Mouse (Mus musculus) intestine, embryonic 14.5 days (tissue): ENCODE measurements around the gene Fxyd4. TPM values are rescaled to one million over a fixed set of nuclear protein-coding genes. Genes with fewer than 3 reads are reported as not detected.

Experiments
- ATAC-seq: fragments of 200-750 bp; cut with Nextera tagmentation; replicated peaks from 2 replicates; pipeline ENCODE4 v1.8.0; 2017; ENCODE audit warnings: low read depth, moderate number of reproducible peaks, moderate TSS enrichment, moderate library complexity; ENCODE audit not compliant: low FRiP score, low TSS enrichment
- DNase-seq: peaks from one replicate; pipeline ENCODE4 v3.0.0-alpha.2; 2018; ENCODE audit warnings: low spot score
- H3K27ac ChIP-seq: fragments of 300-500 bp; sonication (generic); 2 replicates; pipeline ENCODE4 v1.5.1; 2014; ENCODE audit warnings: low read depth, mild to moderate bottlenecking, control low read depth
- H3K27me3 ChIP-seq: fragments of 300-500 bp; sonication (generic); replicated peaks from 2 replicates; pipeline ENCODE4 v1.6.1; 2014; ENCODE audit warnings: low read length, control low read depth; ENCODE audit not compliant: control insufficient read depth, insufficient read depth
- H3K36me3 ChIP-seq: fragments of 300-500 bp; sonication (generic); 2 replicates; pipeline ENCODE4 v1.6.1; 2014; ENCODE audit warnings: low read length, control low read depth; ENCODE audit not compliant: control insufficient read depth, insufficient read depth
- H3K4me1 ChIP-seq: fragments of 300-500 bp; sonication (generic); replicated peaks from 2 replicates; pipeline ENCODE4 v1.6.1; 2014; ENCODE audit warnings: low read length, control low read depth, mixed read lengths; ENCODE audit not compliant: control insufficient read depth, insufficient read depth
- H3K4me2 ChIP-seq: fragments of 300-500 bp; sonication (generic); 2 replicates; pipeline ENCODE4 v1.6.1; 2014; ENCODE audit warnings: low read length
- H3K4me3 ChIP-seq: fragments of 300-500 bp; sonication (generic); 2 replicates; pipeline ENCODE4 v1.5.1; 2014; ENCODE audit warnings: low read depth, low read length, control low read depth, mixed read lengths
- H3K9ac ChIP-seq: fragments of 300-500 bp; sonication (generic); 2 replicates; pipeline ENCODE4 v1.6.1; 2014; ENCODE audit warnings: mild to moderate bottlenecking, low read length
- H3K9me3 ChIP-seq: fragments of 300-500 bp; sonication (generic); 2 replicates; pipeline ENCODE4 v1.6.1; 2016; ENCODE audit warnings: low read length, control low read depth; ENCODE audit not compliant: control insufficient read depth
- WGBS: fragments of 180-500 bp; shearing (Covaris S2); extraction: QIAGEN DNeasy Blood & Tissue Kit; methylation state at CpG from one replicate; pipeline ENCODE4 v1.1.7; 2014; 5-methylcytosine and 5-hydroxymethylcytosine counted together
- polyA plus RNA-seq: library from polyadenylated mRNA; unstranded; fragments of >200 nt; fragmentation: Nextera tagmentation; extraction: Ambion mirVana; gene quantifications from 2 replicates; pipeline ENCODE4 v1.2.1, GENCODE M21; 2014

The Fxyd4 gene
- polyA plus RNA-seq, 1 experiment from 2014 or later = 1.7 TPM

DNA sequence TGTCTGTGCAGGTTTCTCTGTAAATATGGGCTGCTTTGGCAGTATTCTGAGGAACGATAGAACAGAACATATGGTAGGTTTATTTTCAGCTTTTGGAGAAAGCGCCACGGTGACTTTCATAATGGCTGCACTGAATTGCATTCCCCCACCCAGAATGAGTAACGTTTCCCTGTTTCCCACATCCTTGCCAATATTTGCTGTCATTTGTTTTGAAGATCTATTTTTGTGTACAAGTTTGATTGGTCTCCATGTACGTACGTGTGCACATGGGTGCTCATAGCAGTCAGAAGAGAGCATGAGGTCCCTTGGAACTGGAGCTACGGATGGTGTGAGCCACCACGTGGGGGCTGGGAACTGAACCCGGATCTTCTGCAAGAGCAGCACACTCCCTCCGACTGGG is 1.5 kb upstream of the Fxyd4 start:
- Histone ChIP-seq H3K4me2 (no peak overlapping the region), H3K27me3 (no peaks in the 10 kb centered on the region), H3K4me3 (no peak overlapping the region), H3K9ac (no peak overlapping the region), H3K36me3 (no peaks in the 10 kb centered on the region), H3K9me3 (no peaks in the 10 kb centered on the region), H3K4me1 (no peaks in the 10 kb centered on the region), H3K27ac (no peak overlapping the region)
- no peak for ATAC-seq
- no peak for DNase-seq
- WGBS = 88% methylated on average over 10 of the region's 10 CpGs

DNA sequence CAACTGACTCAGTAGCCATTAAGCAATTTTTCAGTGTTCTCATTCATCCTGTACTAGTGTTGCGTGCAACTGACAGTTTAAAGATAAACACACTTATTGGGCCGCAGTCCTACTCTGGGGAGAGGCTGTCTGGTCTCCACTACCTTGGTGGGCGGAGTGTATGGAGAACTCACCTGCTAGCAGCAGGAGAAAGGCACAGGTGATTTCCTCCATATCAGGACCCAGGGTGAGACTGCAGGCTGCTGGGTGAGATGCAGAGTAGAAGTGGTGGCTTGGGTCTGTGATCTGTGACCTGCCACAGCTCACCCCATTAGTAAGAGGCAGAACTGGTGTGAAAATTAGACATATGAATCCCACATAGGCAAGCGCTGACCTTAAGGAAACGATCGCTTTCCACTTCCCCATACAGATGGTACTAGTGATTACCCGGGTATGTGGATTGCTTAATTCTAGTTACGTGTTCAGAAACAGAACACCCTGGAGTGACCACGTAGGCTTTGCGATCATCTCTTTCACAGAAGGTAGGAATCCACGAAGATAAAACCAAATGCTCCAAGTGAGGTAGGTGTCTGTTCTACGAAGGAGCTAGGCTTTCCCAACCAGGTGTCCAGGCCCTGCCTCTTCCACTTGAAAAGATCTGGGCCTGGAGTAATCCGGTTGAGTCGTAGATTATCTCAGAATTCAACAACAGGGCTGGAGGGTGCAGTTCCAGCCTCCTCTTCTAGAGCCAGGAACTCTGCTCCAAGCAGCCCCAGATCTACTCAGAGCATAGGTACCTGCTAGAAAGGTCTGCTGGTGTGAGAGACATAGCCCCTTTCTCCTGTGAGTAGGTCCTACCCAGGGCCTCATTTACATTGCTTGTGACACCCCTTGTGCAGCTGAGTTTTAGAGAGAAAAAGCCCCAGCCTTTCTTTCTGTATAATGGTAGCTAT is 1.5 kb downstream of the Fxyd4 start:
- DNase-seq (no peak), ATAC-seq (no peak)
- H3K9me3 ChIP-seq = no peaks in the 10 kb centered on the region
- H3K4me1 ChIP-seq = no peaks in the 10 kb centered on the region
- no peak overlapping the region for H3K9ac ChIP-seq
- H3K4me2 ChIP-seq = no peak overlapping the region
- no peaks in the 10 kb centered on the region for H3K27me3 ChIP-seq
- H3K36me3 ChIP-seq = no peaks in the 10 kb centered on the region
- WGBS = 84% methylated on average over 14 of the region's 14 CpGs
- H3K4me3 ChIP-seq = no peak overlapping the region
- no peak overlapping the region for H3K27ac ChIP-seq

DNA sequence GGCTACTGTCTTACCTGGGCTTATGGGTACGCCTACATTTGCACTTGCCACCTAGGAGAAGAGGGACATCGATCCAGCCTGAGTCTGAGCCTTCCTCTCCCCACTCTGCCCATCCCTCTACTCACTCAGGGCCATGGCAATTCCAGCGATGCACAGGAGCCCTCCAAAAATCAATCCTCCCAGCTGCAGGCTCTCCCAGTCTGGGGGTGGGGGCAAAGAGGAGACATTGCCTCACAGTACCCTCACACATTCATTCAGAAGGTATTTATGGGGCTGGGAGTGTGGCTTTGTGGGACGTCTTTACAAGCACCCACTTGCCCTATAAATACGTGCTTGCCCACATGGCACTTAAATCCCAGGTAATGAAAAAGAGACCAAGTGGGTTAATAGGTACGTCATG is 3.2 kb downstream of the Fxyd4 start:
- Histone ChIP-seq H3K27ac (no peak overlapping the region), H3K9me3 (no peaks in the 10 kb centered on the region), H3K9ac (no peak overlapping the region), H3K4me2 (no peak overlapping the region), H3K36me3 (peaks cover 8% of the 10 kb centered on the region; the same call in 1 of the 2 replicates), H3K27me3 (no peaks in the 10 kb centered on the region), H3K4me3 (no peak overlapping the region), H3K4me1 (no peaks in the 10 kb centered on the region)
- 87% methylated on average over 6 of the region's 6 CpGs for WGBS
- no peak for DNase-seq
- no peak for ATAC-seq

DNA sequence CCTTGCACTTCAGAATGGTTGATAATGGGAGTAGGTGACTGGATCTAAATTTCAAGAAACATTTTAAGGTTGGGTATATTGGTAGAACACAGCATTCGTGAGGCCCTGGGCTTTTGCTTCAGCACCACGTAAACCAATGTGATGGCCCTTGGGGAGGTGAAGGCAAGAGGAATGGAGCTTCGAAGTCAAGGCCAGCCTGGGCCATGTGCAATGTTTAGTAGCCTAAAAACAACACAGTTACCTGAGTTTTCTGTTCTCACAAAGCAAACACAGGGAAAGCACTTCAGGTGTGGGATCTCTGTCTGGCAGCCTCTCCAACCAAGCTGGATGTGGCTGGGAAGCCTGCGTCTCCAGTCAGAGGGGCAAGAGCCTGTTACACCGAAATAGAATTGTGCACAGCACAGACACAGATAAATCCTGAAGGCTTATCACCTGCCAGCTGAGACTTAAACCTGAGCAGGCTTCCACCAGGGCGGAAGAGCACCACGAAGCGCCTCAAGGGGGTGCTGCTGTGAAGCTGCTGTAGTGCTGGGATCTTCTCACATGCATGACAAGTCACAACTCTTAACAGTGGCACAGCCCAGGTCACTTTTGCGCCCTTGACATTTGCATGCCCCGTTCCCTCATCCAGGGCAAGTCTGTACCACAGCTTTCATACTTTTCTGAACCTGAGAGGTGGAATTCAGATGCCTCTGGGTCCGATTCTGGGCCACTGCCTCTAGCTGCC is 5.0 kb downstream of the Fxyd4 start:
- no peak for ATAC-seq

DNA sequence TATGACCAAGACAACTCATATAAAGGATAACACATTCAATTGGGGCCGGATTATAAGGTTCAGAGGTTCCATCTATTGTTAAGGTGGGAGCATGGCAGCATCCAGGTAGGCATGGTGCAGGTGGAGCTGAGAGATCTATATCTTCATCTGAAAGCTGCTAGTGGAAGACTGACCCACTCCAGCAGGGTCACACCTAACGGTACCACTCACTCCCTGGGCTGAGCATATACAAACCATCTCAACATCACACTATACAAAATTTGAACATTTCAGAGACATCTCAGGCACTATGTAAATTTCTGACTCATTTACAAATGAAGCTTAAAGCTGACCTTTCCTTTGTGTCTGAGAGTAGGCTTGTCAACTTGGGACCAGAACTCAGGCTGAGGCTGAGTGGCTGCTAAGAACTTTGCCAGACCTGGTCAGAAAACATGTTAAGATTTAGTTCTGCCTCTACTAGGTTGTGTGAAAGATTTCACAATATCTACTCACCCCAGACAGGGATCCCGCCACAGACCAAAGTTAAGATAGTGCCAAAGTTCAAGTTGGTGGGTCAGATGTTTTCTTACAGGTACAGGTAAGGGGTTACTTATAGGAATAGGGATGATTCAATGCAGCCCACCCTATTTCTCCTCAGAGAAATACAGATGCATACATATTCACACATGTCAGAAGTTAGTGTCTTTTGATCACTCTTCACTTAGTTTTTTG is 7.4 kb downstream of the Fxyd4 start:
- no peak overlapping the region for H3K9ac ChIP-seq
- no peak overlapping the region for H3K27ac ChIP-seq
- 94% methylated on average over 3 of the region's 3 CpGs for WGBS
- H3K4me1 ChIP-seq = no peaks in the 10 kb centered on the region
- DNase-seq (no peak), ATAC-seq (0 out of 2 replicates have a peak, but pooled peaks have one; percentile 42)
- no peak overlapping the region for H3K4me2 ChIP-seq
- H3K27me3 ChIP-seq = no peaks in the 10 kb centered on the region
- no peak overlapping the region for H3K4me3 ChIP-seq
- H3K9me3 ChIP-seq = no peaks in the 10 kb centered on the region
- H3K36me3 ChIP-seq = peaks cover 44% of the 10 kb centered on the region

More for the DNA sequence above, 5.0 kb downstream of the Fxyd4 start:
- H3K36me3 ChIP-seq = peaks cover 25% of the 10 kb centered on the region
- no peak overlapping the region for H3K9ac ChIP-seq
- no peaks in the 10 kb centered on the region for H3K4me1 ChIP-seq
- no peaks in the 10 kb centered on the region for H3K27me3 ChIP-seq
- no peak overlapping the region for H3K4me2 ChIP-seq
- 49% methylated on average over 11 of the region's 11 CpGs for WGBS
- no peak for DNase-seq
- H3K27ac ChIP-seq = no peak overlapping the region
- no peak overlapping the region for H3K4me3 ChIP-seq
- H3K9me3 ChIP-seq = no peaks in the 10 kb centered on the region

DNA sequence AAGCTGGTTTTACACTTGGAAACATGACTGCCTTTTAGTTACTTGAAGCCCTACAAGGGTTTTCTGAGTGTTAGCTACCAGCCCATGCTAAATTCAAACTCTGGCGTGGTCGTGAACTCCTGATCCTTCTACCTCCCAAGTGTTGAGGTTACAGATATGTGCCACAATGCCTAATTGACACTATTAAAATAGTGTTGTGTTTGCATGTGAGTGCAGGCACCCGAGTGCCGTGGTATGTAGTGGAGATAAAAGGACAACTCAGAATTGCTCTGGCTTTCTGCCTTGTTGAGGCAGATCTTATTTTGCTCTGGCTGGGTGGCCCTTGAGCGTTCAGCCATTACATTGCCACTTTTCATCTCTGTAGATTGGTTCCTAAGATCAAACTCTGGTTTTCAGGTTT is 8.7 kb downstream of the Fxyd4 start:
- Histone ChIP-seq H3K4me3 (no peak overlapping the region), H3K4me1 (no peaks in the 10 kb centered on the region), H3K27ac (no peak overlapping the region), H3K4me2 (no peak overlapping the region), H3K36me3 (peaks cover 44% of the 10 kb centered on the region), H3K9ac (no peak overlapping the region), H3K27me3 (no peaks in the 10 kb centered on the region), H3K9me3 (no peaks in the 10 kb centered on the region)
- ATAC-seq (no peak), DNase-seq (no peak)
- 86% methylated on average over 5 of the region's 5 CpGs for WGBS

DNA sequence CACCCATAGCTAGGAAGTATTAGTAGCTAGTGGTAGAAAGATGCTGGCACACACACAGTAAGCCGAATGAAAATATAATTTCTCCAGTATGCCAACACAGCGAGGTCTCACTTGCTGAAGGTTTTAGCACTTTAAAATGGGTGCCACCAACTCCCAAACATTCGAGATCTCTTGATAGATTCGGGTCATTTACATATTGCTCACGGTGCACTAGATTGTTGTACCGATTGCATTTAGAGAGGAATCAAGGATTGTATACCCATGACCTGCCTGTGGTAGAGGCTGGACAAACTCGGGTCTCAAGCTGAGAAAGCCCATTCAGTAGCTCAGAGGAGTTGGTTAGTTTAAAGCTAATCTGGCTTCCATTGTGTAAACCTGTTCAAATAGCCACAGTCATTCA is 9.5 kb downstream of the Fxyd4 start:
- Histone ChIP-seq H3K36me3 (peaks cover 50% of the 10 kb centered on the region), H3K4me1 (no peaks in the 10 kb centered on the region), H3K4me3 (no peak overlapping the region), H3K27me3 (no peaks in the 10 kb centered on the region), H3K27ac (no peak overlapping the region), H3K9me3 (no peaks in the 10 kb centered on the region), H3K9ac (no peak overlapping the region), H3K4me2 (no peak overlapping the region)
- no peak for ATAC-seq
- 89% methylated on average over 7 of the region's 7 CpGs for WGBS
- DNase-seq = no peak

DNA sequence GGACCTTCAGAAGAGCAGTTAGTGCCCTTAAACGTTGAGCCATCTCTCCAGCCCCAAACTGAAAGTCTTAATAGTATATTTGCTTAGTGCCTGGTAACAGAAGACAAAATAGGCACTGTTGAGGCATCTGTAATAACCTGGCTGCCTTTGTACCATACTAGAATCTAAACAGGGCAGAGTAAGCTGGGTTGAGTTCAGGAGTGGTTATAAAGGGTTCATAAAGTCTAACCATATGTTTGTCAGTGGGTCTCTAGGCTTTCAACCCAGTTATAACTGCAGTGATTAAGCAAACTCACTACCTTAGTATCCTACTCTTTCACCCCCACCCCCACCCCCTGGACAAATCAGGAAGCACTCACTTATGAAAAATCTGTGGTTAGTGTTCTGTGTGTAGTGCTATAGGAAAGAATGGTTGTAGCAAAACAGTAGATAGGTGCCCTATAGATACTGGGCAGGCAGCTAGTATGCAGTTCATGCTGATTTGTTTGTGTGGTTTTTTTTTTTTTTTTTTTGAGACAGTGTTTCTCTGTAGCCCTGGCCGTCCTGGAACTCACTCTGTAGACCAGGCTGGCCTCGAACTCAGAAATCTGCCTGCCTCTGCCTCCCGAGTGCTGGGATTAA is 10.5 kb downstream of the Fxyd4 start:
- peaks cover 58% of the 10 kb centered on the region for H3K36me3 ChIP-seq
- H3K27ac ChIP-seq = no peak overlapping the region
- H3K4me3 ChIP-seq = no peak overlapping the region
- DNase-seq (no peak), ATAC-seq (no peak)
- H3K27me3 ChIP-seq = no peaks in the 10 kb centered on the region
- no peaks in the 10 kb centered on the region; the same call in 1 of the 2 replicates for H3K4me1 ChIP-seq
- no peak overlapping the region for H3K4me2 ChIP-seq
- no peak overlapping the region for H3K9ac ChIP-seq
- H3K9me3 ChIP-seq = no peaks in the 10 kb centered on the region
- WGBS = 79% methylated on average over 4 of the region's 4 CpGs
